16 mouse cellular contexts compared by ENCODE assay signal in genomic region chr7:46316948-46317347, GRCm38 (mm10). TPM values are rescaled to one million over a fixed set of nuclear protein-coding genes. Genes with fewer than 3 reads are reported as not detected.
A peak's percentile ranks its signal among the peaks of the same experiment; 100 is the strongest.
DNase-seq lines count a peak whose midpoint lies in the region; ATAC-seq and TF ChIP-seq lines count a peak whose summit lies in the region.
"Had no signal": no experiment of that assay in that cellular context is flagged by ENCODE, and none has a peak within 500 bp of the region (broad histone marks: within the 10 kb centered on the region; RNA-seq: fewer than 3 reads in every experiment).

No protein-coding gene starts in this region.

- no peaks in the 10 kb centered on the region for H3K4me1 ChIP-seq in liver, postnatal 0 days (ENCODE audit: insufficient read depth)
- peaks cover 3% of the 10 kb centered on the region; the same call in 1 of the 2 replicates for H3K4me1 ChIP-seq in embryonic facial prominence, embryonic 11.5 days (ENCODE audit: control insufficient read depth, insufficient read depth, low read length)
- H3K4me1 ChIP-seq in limb, embryonic 15.5 days: no peaks in the 10 kb centered on the region
- H3K4me1 ChIP-seq: forebrain, embryonic 15.5 days; liver, embryonic 12.5 days had no signal

- H3K9me3 ChIP-seq in liver, postnatal 0 days (ENCODE audit: low read length): no peaks in the 10 kb centered on the region
- no peaks in the 10 kb centered on the region for H3K9me3 ChIP-seq in embryonic facial prominence, embryonic 11.5 days (replicated peaks; ENCODE audit: control insufficient read depth, low read length)
- no peaks in the 10 kb centered on the region for H3K9me3 ChIP-seq in limb, embryonic 15.5 days
- H3K9me3 ChIP-seq: forebrain, embryonic 15.5 days; liver, embryonic 12.5 days had no signal

- peak; percentile 52 for DNase-seq in gastrocnemius, adult 2 months
- no peak for DNase-seq in gastrocnemius, adult 18-20 months (ENCODE audit: low spot score)
- peak; percentile 13 for DNase-seq in liver
- no peak for DNase-seq in liver, postnatal 0 days
- peak; percentile 44 for DNase-seq in embryonic facial prominence, embryonic 11.5 days (ENCODE audit: low spot score)
- DNase-seq in thymus, postnatal 10 days (ENCODE audit: low spot score in 2 of 2): no peak
- no peak for DNase-seq in frontal cortex, postnatal 14 days (ENCODE audit: low spot score in 2 of 2)
- DNase-seq: adrenal gland, postnatal 14 days; cerebellum, adult 18-20 months; right cerebral cortex, postnatal 25 days; thymus, adult 18-20 months had no signal

- H3K4me3 ChIP-seq in gastrocnemius, adult 2 months: no peak overlapping the region
- no peak overlapping the region for H3K4me3 ChIP-seq in liver, postnatal 0 days (ENCODE audit: low read depth, low read length)
- H3K4me3 ChIP-seq in embryonic facial prominence, embryonic 11.5 days (ENCODE audit: low read depth, low read length): no peak overlapping the region
- no peak overlapping the region for H3K4me3 ChIP-seq in limb, embryonic 15.5 days
- H3K4me3 ChIP-seq: forebrain, embryonic 15.5 days; liver, embryonic 12.5 days had no signal

- no peaks in the 10 kb centered on the region for H3K27me3 ChIP-seq in liver, postnatal 0 days (ENCODE audit: insufficient read depth, low read length)
- no peaks in the 10 kb centered on the region; the same call in 1 of the 2 replicates for H3K27me3 ChIP-seq in embryonic facial prominence, embryonic 11.5 days (ENCODE audit: control insufficient read depth, insufficient read depth, low read length)
- H3K27me3 ChIP-seq in limb, embryonic 15.5 days: no peaks in the 10 kb centered on the region
- H3K27me3 ChIP-seq: forebrain, embryonic 15.5 days; liver, embryonic 12.5 days had no signal

- H3K9ac ChIP-seq in liver, postnatal 0 days (replicated peaks): no peak overlapping the region
- H3K9ac ChIP-seq in embryonic facial prominence, embryonic 11.5 days (replicated peaks; ENCODE audit: low read length): 0 out of 2 replicates have a peak overlapping the region, but pooled peaks have one; percentile 22
- H3K9ac ChIP-seq in limb, embryonic 15.5 days: no peak overlapping the region
- H3K9ac ChIP-seq: forebrain, embryonic 15.5 days; liver, embryonic 12.5 days had no signal

- no peak overlapping the region for H3K27ac ChIP-seq in gastrocnemius, adult 2 months
- no peak overlapping the region for H3K27ac ChIP-seq in liver, postnatal 0 days (ENCODE audit: low read depth)
- H3K27ac ChIP-seq in embryonic facial prominence, embryonic 11.5 days (replicated peaks; ENCODE audit: low read depth, low read length): no peak overlapping the region
- H3K27ac ChIP-seq in limb, embryonic 15.5 days: no peak overlapping the region
- H3K27ac ChIP-seq: forebrain, embryonic 15.5 days; liver, embryonic 12.5 days had no signal

- no peak for TF ChIP-seq CTCF in gastrocnemius, adult 2 months (IDR thresholded peaks at IDR 0.05)
- TF ChIP-seq CTCF in liver, postnatal 0 days (IDR thresholded peaks at IDR 0.05; ENCODE audit: low read depth): no peak

- no peak for TF ChIP-seq EP300 in liver, postnatal 0 days (IDR thresholded peaks at IDR 0.05; ENCODE audit: low read depth)

- ATAC-seq in liver, postnatal 0 days: no peak
- peak; percentile 59; the same call in 1 of the 2 replicates for ATAC-seq in embryonic facial prominence, embryonic 11.5 days (replicated peaks; ENCODE audit: insufficient number of reproducible peaks, low FRiP score, low TSS enrichment, low read depth)
- peak; percentile 75 for ATAC-seq in limb, embryonic 15.5 days (ENCODE audit: insufficient number of reproducible peaks, low FRiP score, low TSS enrichment, low read depth)
- ATAC-seq: forebrain, embryonic 15.5 days; liver, embryonic 12.5 days had no signal

- no peak overlapping the region for H3K4me2 ChIP-seq in liver, postnatal 0 days (ENCODE audit: low read depth, low read length)
- no peak overlapping the region for H3K4me2 ChIP-seq in embryonic facial prominence, embryonic 11.5 days (ENCODE audit: low read depth, low read length)
- H3K4me2 ChIP-seq in limb, embryonic 15.5 days: no peak overlapping the region
- H3K4me2 ChIP-seq: forebrain, embryonic 15.5 days; liver, embryonic 12.5 days had no signal

- intact Hi-C loops in gastrocnemius, adult 2 months (cut with DNase I): no loop called here

- H3K36me3 ChIP-seq in liver, postnatal 0 days (replicated peaks; ENCODE audit: insufficient read depth, low read length): no peaks in the 10 kb centered on the region
- no peaks in the 10 kb centered on the region for H3K36me3 ChIP-seq in embryonic facial prominence, embryonic 11.5 days (replicated peaks; ENCODE audit: control insufficient read depth, insufficient read depth, low read depth, low read length)
- no peaks in the 10 kb centered on the region for H3K36me3 ChIP-seq in limb, embryonic 15.5 days
- H3K36me3 ChIP-seq: forebrain, embryonic 15.5 days; liver, embryonic 12.5 days had no signal

- WGBS in liver, postnatal 0 days (ENCODE audit: insufficient replicate concordance): 19% methylated on average over 7 of the region's 7 CpGs
- WGBS in embryonic facial prominence, embryonic 11.5 days: 11% methylated on average over 7 of the region's 7 CpGs
- WGBS in limb, embryonic 15.5 days: 6% methylated on average over 7 of the region's 7 CpGs

RNA-seq across cellular contexts. Expression of gene Myod1, which starts 59.3 kb away (rescaled TPM):
- total RNA-seq in gastrocnemius, adult 2 months (2021): 10 to 100 TPM; 17.3 to 21.3 TPM
- total RNA-seq in gastrocnemius, adult 18-20 months (2021): 10 to 100 TPM; 14.9 to 15.5 TPM
- polyA plus RNA-seq in liver, postnatal 0 days (2015; fragmentation: Nextera tagmentation; extraction: Ambion mirVana): 0.09 TPM in 1 of 2 replicates, not detected in the other
- 7.8 and 8.1 TPM in 2 replicates for polyA plus RNA-seq in embryonic facial prominence, embryonic 11.5 days (2014; fragmentation: Nextera tagmentation; extraction: Ambion mirVana)
- polyA plus RNA-seq in limb, embryonic 15.5 days (2015; fragmentation: Nextera tagmentation; extraction: Ambion mirVana): 35.8 and 56.9 TPM in 2 replicates
- total RNA-seq: adrenal gland, postnatal 14 days had no signal
- polyA plus RNA-seq: heart, postnatal 0 days; large intestine, adult 2 months had no signal

Comparison
In these comparisons a context has a peak if more than half of its experiments do, and no peak if none do; other contexts are left out.
1. DNase-seq: peak in gastrocnemius, adult 2 months (single experiment), liver (single experiment) and embryonic facial prominence, embryonic 11.5 days (single experiment); none in gastrocnemius, adult 18-20 months (single experiment), liver, postnatal 0 days (single experiment), thymus, postnatal 10 days (0 of 2) and frontal cortex, postnatal 14 days (0 of 2).